Mouse (Mus musculus) CH12.LX (cell line): Measurements from ENCODE around the gene Sectm1a.

Experiments used
- CTCF ChIP-seq, 2 experiments: IDR thresholded peaks in 1 of 2; conservative IDR thresholded peaks in 1 of 2; 2 replicates each; pipeline ENCODE4 v1.5.1; 2011 to 2012; ENCODE audit warnings: low read depth in 2 of 2, low read length in 2 of 2, improper control_type of control experiment in 1 of 2, inconsistent platforms in 1 of 2, mild to moderate bottlenecking in 1 of 2, moderate library complexity in 1 of 2
- E2F4 ChIP-seq: IDR thresholded peaks from 2 replicates; pipeline ENCODE4 v1.6.1; 2011; ENCODE audit warnings: low read depth, low read length, improper control_type of control experiment; ENCODE audit not compliant: insufficient replicate concordance
- EP300 ChIP-seq: IDR thresholded peaks from 2 replicates; pipeline ENCODE4 v1.6.1; 2011; ENCODE audit warnings: low read length, improper control_type of control experiment
- ETS1 ChIP-seq: conservative IDR thresholded peaks from 2 replicates; pipeline ENCODE4 v1.6.1; 2012; ENCODE audit warnings: low read depth, mild to moderate bottlenecking, inconsistent platforms, low read length, improper control_type of control experiment, moderate library complexity
- GABPA ChIP-seq: IDR thresholded peaks from 2 replicates; pipeline ENCODE4 v1.6.1; 2012; ENCODE audit warnings: low read depth, low read length, improper control_type of control experiment, inconsistent platforms; ENCODE audit not compliant: insufficient replicate concordance
- JUND ChIP-seq: conservative IDR thresholded peaks from 2 replicates; pipeline ENCODE4 v1.6.1; 2011; ENCODE audit warnings: low read depth, low read length, improper control_type of control experiment
- MXI1 ChIP-seq: IDR thresholded peaks from 2 replicates; pipeline ENCODE4 v1.6.1; 2011; ENCODE audit warnings: mild to moderate bottlenecking, low read depth, low read length, improper control_type of control experiment
- PAX5 ChIP-seq: IDR thresholded peaks from 2 replicates; pipeline ENCODE4 v1.6.1; 2012; ENCODE audit warnings: low read length, inconsistent platforms, mixed read lengths
- POLR2A ChIP-seq: IDR thresholded peaks from 2 replicates; pipeline ENCODE4 v1.6.1; 2011; ENCODE audit warnings: low read depth, mild to moderate bottlenecking, improper control_type of control experiment, low read length
- RCOR1 ChIP-seq: conservative IDR thresholded peaks from 2 replicates; pipeline ENCODE4 v1.6.1; 2012; ENCODE audit warnings: low read depth, mild to moderate bottlenecking, inconsistent platforms, low read length, improper control_type of control experiment
- SIN3A ChIP-seq: IDR thresholded peaks from 2 replicates; pipeline ENCODE4 v1.6.1; 2012; ENCODE audit warnings: low read length, improper control_type of control experiment, inconsistent platforms
- ZC3H11A ChIP-seq: IDR thresholded peaks from 2 replicates; pipeline ENCODE4 v1.6.1; 2012; ENCODE audit warnings: low read depth, mild to moderate bottlenecking, inconsistent platforms, low read length, improper control_type of control experiment

GRCm38 (mm10) chr11:121058122-121058521 lies 22.9 kb downstream of the Sectm1a start:
- TF ChIP-seq EP300 (no peak), CTCF (conservative IDR thresholded peaks at IDR 0.05 in 1 of 2, IDR thresholded peaks at IDR 0.05 in 1 of 2; ENCODE audit: low read depth in 2 of 2, low read length in 2 of 2) (no peak), SIN3A (no peak), POLR2A (no peak), MXI1 (no peak), ZC3H11A (no peak), PAX5 (no peak), JUND (no peak), ETS1 (no peak), GABPA (no peak), E2F4 (no peak), RCOR1 (no peak)
